Mouse (Mus musculus): ENCODE measurements at regions not wholly inside any gene's neighbourhood (a gene's known extent, or its start where the extent isn't known, plus 50 kb on each side); places are given as distances from the start of the nearest gene placed in this dataset.

DNA sequence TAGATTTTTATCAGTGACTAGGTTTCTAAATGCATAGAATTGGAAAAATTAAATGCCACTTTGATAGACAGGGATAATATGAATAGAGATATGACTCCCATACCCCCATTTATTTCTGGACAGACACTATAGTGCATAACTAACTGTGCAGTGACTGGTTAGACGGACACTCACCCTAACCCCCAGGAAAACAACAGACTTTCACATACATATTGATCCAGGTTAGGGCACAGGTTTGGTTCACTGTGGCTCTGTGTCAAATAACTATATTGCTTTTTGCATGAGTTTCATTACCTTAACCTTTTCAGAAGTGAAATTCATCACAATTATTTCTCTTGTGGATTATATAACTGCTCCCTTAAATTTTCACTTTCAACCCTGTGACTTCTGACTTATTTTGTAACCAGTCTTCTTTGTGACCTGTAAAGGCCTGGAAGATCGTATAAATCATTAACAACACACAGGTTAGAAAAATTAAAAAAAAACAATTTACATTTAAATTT, 155.6 kb upstream of the Cypt12 start:
- Histone ChIP-seq H3K9ac (replicated peaks) (no peak overlapping the region), H3K9me3 (ENCODE audit: control insufficient read depth, low read length) (no peaks in the 10 kb centered on the region), H3K4me3 (ENCODE audit: insufficient read depth in 1 of 2, low read depth in 2 of 2, low read length in 2 of 2) (no peak overlapping the region), H3K27me3 (ENCODE audit: control insufficient read depth, insufficient read depth, low read length) (peaks cover 71% of the 10 kb centered on the region), H3K4me2 (ENCODE audit: low read depth) (no peak overlapping the region), H3K27ac (no peak overlapping the region), H3K4me1 (replicated peaks; ENCODE audit: control insufficient read depth in 2 of 2, insufficient read depth in 2 of 2, low read length in 1 of 2) (no peaks in the 10 kb centered on the region), H3K36me3 (replicated peaks; ENCODE audit: control insufficient read depth, insufficient read depth, low read depth) (no peaks in the 10 kb centered on the region)
- DNase-seq (ENCODE audit: low read depth in 3 of 3, low spot score in 3 of 3) (no peak), ATAC-seq (ENCODE audit: insufficient read depth) (no peak)
- TF ChIP-seq EP300 (IDR thresholded peaks at IDR 0.05; ENCODE audit: low read depth) (no peak), CTCF (IDR thresholded peaks at IDR 0.05; ENCODE audit: low read depth) (no peak)
- 29% methylated on average over 2 of the region's 2 CpGs for WGBS (ENCODE audit: insufficient replicate concordance)

- Histone ChIP-seq H3K4me3 (ENCODE audit: insufficient read depth in 1 of 2, low read depth in 2 of 2, low read length in 2 of 2) (no peak overlapping the region), H3K9me3 (ENCODE audit: control insufficient read depth, low read length) (no peaks in the 10 kb centered on the region), H3K9ac (replicated peaks) (no peak overlapping the region), H3K4me1 (replicated peaks; ENCODE audit: control insufficient read depth in 2 of 2, insufficient read depth in 2 of 2, low read length in 1 of 2) (no peaks in the 10 kb centered on the region), H3K36me3 (replicated peaks; ENCODE audit: control insufficient read depth, insufficient read depth, low read depth) (no peaks in the 10 kb centered on the region), H3K4me2 (ENCODE audit: low read depth) (no peak overlapping the region), H3K27ac (no peak overlapping the region), H3K27me3 (ENCODE audit: control insufficient read depth, insufficient read depth, low read length) (peaks cover 61% of the 10 kb centered on the region)
- ATAC-seq (ENCODE audit: insufficient read depth) = no peak
- 2% methylated on average over 24 of the region's 24 CpGs for WGBS (ENCODE audit: insufficient replicate concordance)
- DNase-seq (ENCODE audit: low read depth in 3 of 3, low spot score in 3 of 3) = no peak
- TF ChIP-seq EP300 (IDR thresholded peaks at IDR 0.05; ENCODE audit: low read depth) = no peak
- TF ChIP-seq CTCF (IDR thresholded peaks at IDR 0.05; ENCODE audit: low read depth) = no peak
These were observed 154.5 kb upstream of the Cypt12 start for GRCm38 (mm10) chr3:17793646-17794250.

DNA sequence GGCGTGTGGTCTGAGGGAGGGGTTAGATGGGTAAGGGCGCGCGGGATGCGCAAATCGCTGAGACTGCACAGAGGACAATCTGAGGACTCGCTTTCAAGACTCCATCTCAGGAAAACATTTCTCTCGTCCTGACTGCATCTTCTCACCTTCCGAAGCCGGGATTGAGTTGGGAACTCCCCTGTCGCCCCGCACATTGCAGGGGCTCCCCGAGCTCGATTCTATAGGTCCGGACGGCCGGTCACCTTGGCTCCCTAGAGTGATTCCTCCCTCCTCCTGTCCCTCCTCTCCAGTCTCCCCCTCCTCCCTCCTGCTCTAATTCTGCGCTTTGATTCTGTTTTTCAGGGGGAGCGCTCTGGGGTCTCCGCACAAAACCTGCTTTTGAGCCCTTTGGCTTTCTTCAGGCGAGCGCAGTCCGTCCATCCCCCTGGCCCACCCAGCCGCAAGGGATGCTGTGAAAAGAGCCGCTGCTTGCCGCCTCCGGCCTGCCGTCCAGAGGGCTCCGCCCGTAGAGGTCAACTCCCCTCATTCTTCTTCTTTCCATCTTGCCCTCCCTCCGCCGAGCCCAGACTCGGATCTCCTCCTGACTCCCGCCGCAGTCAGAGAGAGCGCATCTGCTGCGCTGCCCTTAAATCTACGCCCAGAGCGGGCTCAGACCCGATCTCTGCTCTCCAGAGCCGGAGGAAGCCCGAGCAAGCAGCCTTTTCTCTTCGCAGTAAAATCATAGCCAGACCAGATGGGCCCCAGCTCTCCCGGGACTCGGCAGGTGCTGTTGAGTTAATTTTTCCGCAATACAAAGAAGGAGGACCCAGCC, 153.8 kb upstream of the Cypt12 start:
- H3K27me3 ChIP-seq (ENCODE audit: control insufficient read depth, insufficient read depth, low read length) = peaks cover 59% of the 10 kb centered on the region
- H3K36me3 ChIP-seq (replicated peaks; ENCODE audit: control insufficient read depth, insufficient read depth, low read depth) = no peaks in the 10 kb centered on the region
- H3K4me1 ChIP-seq (replicated peaks; ENCODE audit: control insufficient read depth in 2 of 2, insufficient read depth in 2 of 2, low read length in 1 of 2) = no peaks in the 10 kb centered on the region
- DNase-seq (ENCODE audit: low read depth in 3 of 3, low spot score in 3 of 3) (no peak), ATAC-seq (ENCODE audit: insufficient read depth) (no peak)
- H3K27ac ChIP-seq = no peak overlapping the region
- no peak overlapping the region for H3K4me2 ChIP-seq (ENCODE audit: low read depth)
- no peaks in the 10 kb centered on the region for H3K9me3 ChIP-seq (ENCODE audit: control insufficient read depth, low read length)
- TF ChIP-seq EP300 (IDR thresholded peaks at IDR 0.05; ENCODE audit: low read depth) (no peak), CTCF (IDR thresholded peaks at IDR 0.05; ENCODE audit: low read depth) (no peak)
- no peak overlapping the region for H3K4me3 ChIP-seq (ENCODE audit: insufficient read depth in 1 of 2, low read depth in 2 of 2, low read length in 2 of 2)
- WGBS (ENCODE audit: insufficient replicate concordance) = 2% methylated on average over 46 of the region's 46 CpGs
- no peak overlapping the region for H3K9ac ChIP-seq (replicated peaks)

DNA sequence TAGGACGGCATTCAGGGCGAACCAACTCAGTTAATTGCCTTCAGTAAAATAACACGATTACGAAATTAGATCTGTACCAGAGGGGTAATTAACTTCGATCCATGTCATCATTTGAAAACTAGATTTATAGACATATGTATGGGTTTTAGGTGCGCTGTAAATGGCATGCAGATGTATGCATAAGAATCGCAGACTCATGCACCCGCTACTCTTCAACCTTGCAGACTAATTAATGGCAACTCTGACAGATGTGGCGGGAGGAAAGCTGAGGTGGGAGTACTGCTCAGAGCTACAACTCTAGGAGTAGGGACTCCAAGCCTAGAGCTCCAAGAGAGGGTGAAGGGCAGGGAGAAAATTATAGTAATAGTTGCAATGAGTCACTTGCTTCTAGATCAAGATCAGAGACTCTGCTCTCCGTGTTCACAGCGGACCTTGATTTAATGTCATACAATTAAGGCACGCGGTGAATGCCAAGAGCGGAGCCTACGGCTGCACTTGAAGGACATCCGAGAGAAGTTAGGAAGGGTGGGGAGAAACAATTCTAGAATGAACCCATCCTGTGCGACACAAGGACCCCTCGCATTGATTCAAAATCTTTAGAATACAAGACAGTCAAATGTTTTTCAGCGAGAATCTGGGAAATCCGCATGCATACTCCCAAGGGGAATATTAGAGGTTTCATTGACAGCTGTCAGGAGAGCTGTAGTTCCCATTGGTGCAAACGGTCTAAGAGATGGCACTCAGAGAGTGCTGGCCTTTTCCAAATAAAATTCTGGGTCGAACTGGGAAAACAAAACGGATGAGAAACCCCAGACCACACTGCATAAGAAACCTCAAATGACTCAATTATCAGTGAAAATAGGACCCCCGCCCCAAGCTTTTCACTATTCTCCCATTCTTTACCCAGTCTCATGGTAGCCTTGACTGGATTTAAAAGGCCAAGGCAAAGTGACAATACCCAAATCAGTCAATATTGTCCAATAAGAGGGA, 152.6 kb upstream of the Cypt12 start:
- ATAC-seq (ENCODE audit: insufficient read depth) (no peak), DNase-seq (ENCODE audit: low read depth in 3 of 3, low spot score in 3 of 3) (no peak)
- no peaks in the 10 kb centered on the region for H3K9me3 ChIP-seq (ENCODE audit: control insufficient read depth, low read length)
- H3K4me3 ChIP-seq (ENCODE audit: insufficient read depth in 1 of 2, low read depth in 2 of 2, low read length in 2 of 2) = no peak overlapping the region
- WGBS (ENCODE audit: insufficient replicate concordance) = 4% methylated on average over 24 of the region's 24 CpGs
- no peak overlapping the region for H3K4me2 ChIP-seq (ENCODE audit: low read depth)
- no peak overlapping the region for H3K9ac ChIP-seq (replicated peaks)
- H3K27me3 ChIP-seq (ENCODE audit: control insufficient read depth, insufficient read depth, low read length) = peaks cover 53% of the 10 kb centered on the region
- H3K36me3 ChIP-seq (replicated peaks; ENCODE audit: control insufficient read depth, insufficient read depth, low read depth) = no peaks in the 10 kb centered on the region
- no peak overlapping the region for H3K27ac ChIP-seq
- H3K4me1 ChIP-seq (replicated peaks; ENCODE audit: control insufficient read depth in 2 of 2, insufficient read depth in 2 of 2, low read length in 1 of 2) = no peaks in the 10 kb centered on the region
- no peak for TF ChIP-seq CTCF (IDR thresholded peaks at IDR 0.05; ENCODE audit: low read depth)
- TF ChIP-seq EP300 (IDR thresholded peaks at IDR 0.05; ENCODE audit: low read depth) = no peak
